Mouse (Mus musculus): ENCODE results near the gene Hsd17b2.

Hsd17b2 gene

DNA sequence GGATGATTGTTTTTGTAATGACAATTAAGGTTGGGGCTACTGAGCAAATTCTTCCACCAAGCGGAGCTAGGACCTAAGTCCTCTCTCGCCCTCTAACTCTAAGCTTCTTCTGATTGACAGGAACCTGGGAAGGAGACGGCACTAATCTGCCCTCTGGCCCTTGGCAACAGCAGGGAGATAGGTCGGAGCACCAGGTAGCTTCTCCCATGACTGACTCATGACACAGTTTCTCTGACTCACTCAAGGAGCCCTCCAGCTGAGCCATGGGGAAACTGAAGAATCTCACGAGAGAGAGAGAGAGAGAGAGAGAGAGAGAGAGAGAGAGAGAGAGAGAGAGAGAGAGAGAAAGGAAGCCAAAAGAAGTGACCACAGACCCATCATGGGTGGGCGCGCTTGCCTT lies 67.3 kb downstream of the Hsd17b2 start:
- in situ Hi-C loops (cut with MboI, MseI), result no loop called here

GRCm38 (mm10) chr8:117771115-117771836 lies 69.6 kb downstream of the Hsd17b2 start:
- in situ Hi-C loops (cut with MboI, MseI), result loop anchor here (5.0 kb wide), 2 partner anchors 46 to 91 kb away; no protein-coding TSS in a partner anchor

DNA sequence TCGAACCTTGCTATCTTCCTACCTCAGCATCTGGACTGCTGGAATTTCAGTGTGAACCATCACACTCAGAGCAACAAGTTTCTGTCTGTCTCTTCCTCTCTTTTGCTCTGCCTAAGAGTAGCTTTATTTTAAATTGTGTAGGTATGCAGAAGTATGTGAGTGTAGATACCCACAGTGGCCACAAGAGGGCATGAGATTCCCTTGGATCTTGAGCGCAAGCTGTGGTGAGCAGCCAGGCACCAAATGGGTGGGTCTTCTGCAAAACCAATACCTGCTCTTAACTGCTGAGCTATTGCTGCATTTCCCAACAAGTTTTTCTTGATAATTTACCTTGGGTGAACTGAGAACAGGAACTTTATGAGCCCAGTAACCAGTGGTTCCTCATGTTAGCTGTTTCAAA lies 70.4 kb downstream of the Hsd17b2 start:
- in situ Hi-C loops (cut with MboI, MseI), result loop anchor here (5.0 kb wide), 2 partner anchors 45 to 90 kb away; no protein-coding TSS in a partner anchor

DNA sequence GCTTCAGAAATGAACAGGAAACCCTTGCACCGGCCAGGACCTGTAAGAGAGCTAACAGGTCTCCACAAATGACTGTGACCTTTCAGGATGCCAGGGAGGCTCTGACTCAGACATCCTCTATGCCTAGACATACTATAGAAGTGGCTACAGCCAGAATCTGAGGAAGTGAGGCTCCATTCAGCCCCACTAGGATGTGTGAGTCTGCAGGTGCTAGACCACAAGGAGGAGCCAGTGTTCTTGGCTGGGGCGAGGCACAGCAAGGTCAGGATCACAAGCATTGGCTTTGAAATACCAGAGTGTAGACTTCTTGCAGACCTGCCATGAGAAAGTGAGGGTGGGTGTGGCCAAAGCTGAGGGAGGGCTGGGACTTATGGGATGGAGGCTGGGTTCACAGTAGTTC lies 70.9 kb downstream of the Hsd17b2 start:
- in situ Hi-C loops (cut with MboI, MseI), result loop anchor here (5.0 kb wide), 2 partner anchors 45 to 90 kb away; no protein-coding TSS in a partner anchor

- in situ Hi-C loops (cut with MboI, MseI), result no loop called here
These were observed 73.9 kb downstream of the Hsd17b2 start for GRCm38 (mm10) chr8:117775626-117776025.

DNA sequence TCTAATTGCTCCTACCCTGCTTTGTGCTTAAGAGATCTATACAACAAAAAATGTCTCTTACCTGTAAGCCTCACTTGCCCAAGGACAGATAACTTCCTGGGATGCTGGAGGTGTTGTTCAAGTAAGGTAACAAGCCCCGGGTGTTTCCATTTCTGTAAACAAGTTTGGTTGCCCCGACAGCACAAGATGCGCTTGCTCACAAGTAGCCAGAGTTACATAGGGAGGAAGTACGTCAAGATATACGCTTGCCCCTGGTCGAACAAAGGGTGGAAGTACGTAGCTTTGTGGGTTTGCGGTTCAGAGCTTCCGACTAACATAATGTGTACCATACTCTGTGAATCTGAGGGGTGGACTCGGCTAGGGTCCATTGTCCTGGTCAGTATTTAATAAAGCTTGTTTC lies 74.4 kb downstream of the Hsd17b2 start:
- in situ Hi-C loops (cut with MboI, MseI), result no loop called here

DNA sequence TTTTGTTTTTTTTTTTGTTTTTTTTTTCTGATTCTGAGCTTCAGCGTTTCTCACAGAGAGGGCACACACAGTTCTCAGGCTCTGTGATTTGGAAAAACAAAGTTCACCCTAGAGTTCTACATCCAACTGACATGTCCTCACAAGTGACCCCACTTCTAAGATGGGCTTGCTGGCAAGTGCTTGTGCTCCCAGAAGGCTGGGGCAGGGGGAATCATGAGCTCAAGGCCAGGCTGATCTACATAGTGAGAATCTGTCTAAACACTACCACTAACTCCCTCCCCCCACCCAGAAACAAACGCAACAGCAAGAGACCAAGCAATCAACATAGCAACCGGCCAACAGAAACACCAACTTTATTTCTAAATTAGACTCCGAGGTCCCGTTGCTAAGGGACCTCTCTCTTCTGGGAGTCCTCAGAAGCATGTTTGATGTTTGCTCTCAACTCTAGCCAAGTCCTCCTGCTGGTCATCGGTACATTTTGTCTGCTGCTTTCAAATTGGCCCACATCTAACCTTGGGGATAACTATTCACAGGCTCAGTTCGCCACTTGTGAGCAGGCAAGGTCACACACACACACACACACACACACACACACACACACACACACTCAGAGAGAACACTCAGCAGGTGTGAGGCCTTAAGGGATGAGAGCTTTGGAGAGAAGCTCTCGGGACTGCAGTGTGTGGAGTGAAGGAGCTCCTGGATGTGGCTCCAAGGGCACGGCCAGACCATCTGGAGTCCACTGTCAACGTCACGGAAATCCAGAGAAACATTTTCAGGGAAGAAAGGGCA lies 77.0 kb downstream of the Hsd17b2 start:
- in situ Hi-C loops (cut with MboI, MseI), result no loop called here

DNA sequence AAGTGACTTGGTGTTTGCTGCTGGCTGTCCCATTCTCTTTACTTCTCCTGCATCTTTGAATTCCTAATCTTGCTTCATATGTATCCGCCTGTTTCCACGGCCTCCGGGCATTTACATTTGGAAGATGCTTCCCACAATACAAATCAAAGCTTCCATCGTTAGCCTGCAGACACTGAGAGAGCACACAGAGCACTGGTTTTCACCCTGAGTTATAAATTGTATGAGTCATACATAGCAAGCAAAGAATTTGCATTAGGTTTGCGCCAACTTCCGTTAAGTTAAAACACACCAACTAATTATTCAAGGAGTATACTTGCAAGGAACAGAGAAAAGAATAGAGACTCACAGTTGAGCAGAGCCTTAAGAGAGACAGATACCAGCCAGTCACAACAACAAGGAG lies 77.6 kb downstream of the Hsd17b2 start:
- in situ Hi-C loops (cut with MboI, MseI), result no loop called here

DNA sequence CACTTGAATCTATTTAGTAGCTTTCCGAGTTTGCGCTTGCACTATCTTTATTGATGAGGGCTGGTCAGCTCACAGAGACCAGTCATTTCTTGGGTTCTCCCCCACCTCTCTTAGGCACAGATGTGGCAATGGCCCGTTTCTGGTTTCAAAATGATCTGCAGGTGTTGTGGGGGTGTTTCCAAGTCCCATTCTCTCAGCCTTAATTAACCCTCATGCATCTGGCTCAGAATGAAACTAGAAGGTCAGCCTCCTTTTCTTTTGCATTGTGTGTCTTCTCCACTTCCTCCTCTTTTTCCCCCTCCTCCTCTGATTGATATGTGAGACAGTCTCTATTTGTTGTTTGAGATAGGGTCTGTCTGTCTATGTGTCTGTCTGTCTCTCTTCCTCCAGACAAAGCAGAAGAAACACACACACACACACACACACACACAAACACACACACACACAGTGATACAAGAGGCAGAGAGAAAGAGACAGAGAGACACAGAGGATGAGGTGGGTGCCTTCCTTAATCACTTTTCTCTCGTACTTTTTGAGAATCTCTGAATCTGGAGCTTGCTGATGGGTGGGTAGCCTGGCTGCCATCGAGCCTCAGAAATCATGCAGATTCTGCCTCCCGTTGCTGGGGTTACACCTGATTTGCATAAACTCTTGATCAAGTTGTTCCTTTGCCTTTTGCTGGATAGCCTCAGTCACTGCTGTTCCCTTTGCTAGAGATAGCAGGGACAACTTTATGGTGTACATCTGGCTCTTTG lies 79.8 kb downstream of the Hsd17b2 start:
- in situ Hi-C loops (cut with MboI, MseI), result no loop called here

DNA sequence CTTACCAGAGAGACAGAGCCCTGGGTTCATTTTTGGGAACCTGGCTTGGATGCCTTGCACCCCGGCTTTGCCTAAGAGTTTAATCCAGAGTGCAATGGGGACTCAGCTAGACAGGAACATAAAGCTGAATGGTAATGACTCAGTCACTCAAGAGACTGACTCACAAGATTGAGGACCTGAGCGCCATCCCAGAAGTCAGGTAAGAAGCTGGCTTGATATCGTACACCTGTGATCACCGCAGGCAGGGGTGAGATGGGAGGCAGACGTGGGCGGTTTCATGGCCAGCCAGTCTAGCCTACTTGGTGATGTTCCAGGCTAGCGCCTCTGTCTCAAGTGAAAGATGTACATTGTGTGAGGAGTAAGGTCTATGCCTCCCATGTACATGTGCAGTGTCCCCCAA lies 81.3 kb downstream of the Hsd17b2 start:
- in situ Hi-C loops (cut with MboI, MseI), result no loop called here

- in situ Hi-C loops (cut with MboI, MseI), result no loop called here
These were observed 84.7 kb downstream of the Hsd17b2 start for GRCm38 (mm10) chr8:117786428-117786827.

GRCm38 (mm10) chr8:117792616-117793144 lies 91.0 kb downstream of the Hsd17b2 start:
- in situ Hi-C loops (cut with MboI, MseI), result no loop called here

DNA sequence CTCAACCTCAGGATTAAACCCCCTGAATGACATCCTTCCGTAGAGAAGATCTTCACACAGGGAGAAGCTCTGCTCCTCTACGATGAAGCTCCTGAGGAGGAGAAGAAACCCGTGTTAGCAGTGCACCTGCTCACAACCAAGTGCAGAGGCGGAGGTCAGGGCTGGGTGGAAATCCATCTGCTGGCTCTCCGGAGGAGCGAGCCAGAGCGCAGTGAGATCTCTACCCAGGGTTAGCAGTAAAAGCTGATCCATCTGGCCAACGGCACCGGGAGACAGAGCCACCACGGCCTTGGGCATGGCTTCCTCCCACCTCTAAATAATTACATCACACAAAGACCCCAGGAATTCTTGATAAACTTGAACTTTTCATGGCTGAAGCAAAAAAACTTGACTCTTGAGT lies 92.9 kb downstream of the Hsd17b2 start:
- in situ Hi-C loops (cut with MboI, MseI), result no loop called here

DNA sequence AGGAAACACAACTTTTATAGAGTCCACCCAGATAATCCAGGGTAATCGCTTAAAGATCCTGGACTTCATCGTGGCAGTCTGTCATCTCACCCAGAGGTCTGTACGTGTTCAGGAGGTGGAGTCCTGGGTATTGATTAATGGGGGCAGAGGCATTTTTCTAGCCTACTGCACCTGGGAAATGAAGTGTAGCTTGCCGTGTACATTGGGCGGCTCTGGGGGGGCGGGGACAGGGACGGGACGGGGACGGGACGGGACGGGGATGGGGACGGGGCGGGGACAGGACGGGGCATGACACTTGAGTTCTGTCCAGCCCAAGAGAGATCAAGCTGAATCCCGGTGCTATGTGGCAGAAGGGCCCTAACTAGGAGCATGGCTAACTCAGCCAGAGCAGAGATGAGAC lies 94.8 kb downstream of the Hsd17b2 start:
- in situ Hi-C loops (cut with MboI, MseI), result no loop called here

GRCm38 (mm10) chr8:117798066-117798465 lies 96.4 kb downstream of the Hsd17b2 start:
- in situ Hi-C loops (cut with MboI, MseI), result no loop called here

- in situ Hi-C loops (cut with MboI, MseI), result no loop called here
These were observed 100.0 kb downstream of the Hsd17b2 start, which contains the start of gene Mphosph6 for GRCm38 (mm10) chr8:117801443-117802298. Gene Mphosph6, minus strand, starts transcription at chr8:117801943.

DNA sequence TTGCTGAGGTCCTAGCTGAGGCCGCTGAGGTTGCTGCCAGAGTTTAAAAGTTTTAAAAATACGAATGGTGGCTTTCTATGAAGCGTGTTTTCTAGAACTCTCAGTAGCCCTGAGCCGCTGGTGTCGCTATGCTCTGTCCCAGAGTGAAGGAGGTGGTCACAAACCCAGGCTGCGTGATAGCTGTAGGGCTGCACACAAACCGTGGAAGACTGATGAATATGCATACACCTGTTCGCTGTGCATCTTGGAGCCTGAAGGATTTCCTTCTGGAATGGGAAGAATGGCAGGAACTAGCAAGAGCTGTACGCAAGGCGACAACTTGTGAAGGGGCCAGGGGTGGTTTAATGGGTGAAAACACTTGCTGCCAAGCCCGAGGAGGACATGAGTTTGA lies 100.6 kb downstream of the Hsd17b2 start:
- in situ Hi-C loops (cut with MboI, MseI), result no loop called here

- in situ Hi-C loops (cut with MboI, MseI), result no loop called here
These were observed 103.7 kb downstream of the Hsd17b2 start for GRCm38 (mm10) chr8:117805419-117805818.

All from T-helper 1 cell (primary cell).